In genomic region chr7:27941869-27942268, GRCm38 (mm10) we compare ENCODE assay signal across 8 mouse cellular contexts. TPM values are rescaled to one million over a fixed set of nuclear protein-coding genes. Genes with fewer than 3 reads are reported as not detected.
A peak's percentile ranks its signal among the peaks of the same experiment; 100 is the strongest.
DNase-seq lines count a peak whose midpoint lies in the region; ATAC-seq and TF ChIP-seq lines count a peak whose summit lies in the region.
"Not testable (repeated sequence)": the region's sequence is repeated elsewhere in the genome, so short reads cannot be mapped to it uniquely, and the experiment has no call there.

No protein-coding gene starts in this region.

- not testable (repeated sequence) for H3K4me2 ChIP-seq in forebrain, postnatal 0 days (ENCODE audit: low read depth); lung, postnatal 0 days (replicated peaks; ENCODE audit: low read depth, low read length)

- ATAC-seq in CD4-positive, CD25-positive, alpha-beta regulatory T cell, adult 4 months, result peak; percentile 53
- ATAC-seq in forebrain, postnatal 0 days; lung, postnatal 0 days: not testable (repeated sequence)
- ATAC-seq in inflammation-experienced regulatory T-cells, adult 6 months, result peak; percentile 32

- not testable (repeated sequence) for H3K27me3 ChIP-seq in forebrain, postnatal 0 days (ENCODE audit: insufficient read depth, low read length); lung, postnatal 0 days (replicated peaks; ENCODE audit: insufficient read depth, low read length)

- not testable (repeated sequence) for TF ChIP-seq POLR2A in brain, embryonic 14.5 days (IDR thresholded peaks at IDR 0.05; ENCODE audit: borderline replicate concordance, extremely low read depth, insufficient read depth, insufficient read length, poor library complexity, severe bottlenecking)

- H3K4me3 ChIP-seq in forebrain, postnatal 0 days (ENCODE audit: low read depth, low read length); lung, postnatal 0 days (ENCODE audit: low read depth, low read length): not testable (repeated sequence)

- not testable (repeated sequence) for H3K36me3 ChIP-seq in forebrain, postnatal 0 days (ENCODE audit: insufficient read depth); lung, postnatal 0 days (ENCODE audit: insufficient read depth, low read length)

- TF ChIP-seq EP300 in lung, postnatal 0 days (IDR thresholded peaks at IDR 0.05), result not testable (repeated sequence)

- TF ChIP-seq CTCF in brain, embryonic 14.5 days (IDR thresholded peaks at IDR 0.05; ENCODE audit: borderline replicate concordance, extremely low read depth, insufficient read depth, insufficient read length), result not testable (repeated sequence)
- peak; percentile 49; the same call in 1 of the 2 replicates for TF ChIP-seq CTCF in forebrain, postnatal 0 days (IDR thresholded peaks at IDR 0.05; ENCODE audit: low read depth)
- TF ChIP-seq CTCF in lung, postnatal 0 days (IDR thresholded peaks at IDR 0.05), result peak; percentile 47

- peak; percentile 5 for DNase-seq in brain, embryonic 14.5 days (ENCODE audit: low read depth)
- peak; percentile 20 for DNase-seq in forebrain, postnatal 0 days
- DNase-seq in layer of hippocampus, adult 11-12 months (ENCODE audit: low spot score), result peak; percentile 12
- DNase-seq in lung, postnatal 0 days (ENCODE audit: low spot score), result not testable (repeated sequence)
- DNase-seq in retina, postnatal 1 day, result peak; percentile 32
- peak; percentile 43 for DNase-seq in thymus, postnatal 25 days

- not testable (repeated sequence) for H3K9me3 ChIP-seq in forebrain, postnatal 0 days (ENCODE audit: low read length); lung, postnatal 0 days (ENCODE audit: low read length)

- WGBS in forebrain, postnatal 0 days, result 36% methylated on average over 4 of the region's 7 CpGs
- 46% methylated on average over 5 of the region's 7 CpGs for WGBS in lung, postnatal 0 days

- not testable (repeated sequence) for H3K4me1 ChIP-seq in forebrain, postnatal 0 days (ENCODE audit: insufficient read depth); lung, postnatal 0 days (ENCODE audit: insufficient read depth, low read depth, low read length)

- H3K27ac ChIP-seq in forebrain, postnatal 0 days (ENCODE audit: low read depth, low read length); lung, postnatal 0 days (ENCODE audit: low read length): not testable (repeated sequence)

- H3K9ac ChIP-seq in forebrain, postnatal 0 days; lung, postnatal 0 days (replicated peaks; ENCODE audit: low read depth): not testable (repeated sequence)

RNA-seq across cellular contexts. Expression of gene Zfp974, which starts 12.6 kb away (rescaled TPM):
- polyA plus RNA-seq in CD4-positive, CD25-positive, alpha-beta regulatory T cell, adult 4 months (2017; shearing (Covaris generic)), result 10 to 100 TPM in 1 of 2 experiments, 1 to 10 TPM in 1; 8.3 to 10.0 TPM
- polyA plus RNA-seq in brain, embryonic 14.5 days (2012; rRNA removed), result 7.1 and 8.8 TPM in 2 replicates
- 15.3 and 19.7 TPM in 2 replicates for total RNA-seq in forebrain, postnatal 0 days (2014; rRNA removed)
- 3.2 and 5.5 TPM in 2 replicates for polyA plus RNA-seq in forebrain, postnatal 0 days (2015; fragmentation: Nextera tagmentation; extraction: Ambion mirVana)
- 1 to 10 TPM; 3.5 to 9.8 (median 7.0) TPM for polyA plus RNA-seq in inflammation-experienced regulatory T-cells, adult 6 months (2017; shearing (Covaris generic))
- polyA plus RNA-seq in lung, postnatal 0 days (2015; fragmentation: Nextera tagmentation; extraction: Ambion mirVana), result 5.2 and 5.5 TPM in 2 replicates

RNA-seq across cellular contexts. Expression of gene Zfp780b, which starts 37.1 kb away (rescaled TPM):
- polyA plus RNA-seq in CD4-positive, CD25-positive, alpha-beta regulatory T cell, adult 4 months (2017; shearing (Covaris generic)), result 10 to 100 TPM; 36.1 to 37.0 TPM
- 6.2 and 10.1 TPM in 2 replicates for polyA plus RNA-seq in brain, embryonic 14.5 days (2012; rRNA removed)
- total RNA-seq in forebrain, postnatal 0 days (2014; rRNA removed), result 28.8 and 32.2 TPM in 2 replicates
- polyA plus RNA-seq in forebrain, postnatal 0 days (2015; fragmentation: Nextera tagmentation; extraction: Ambion mirVana), result 12.9 and 19.9 TPM in 2 replicates
- 10 to 100 TPM; 31.7 to 39.9 (median 33.7) TPM for polyA plus RNA-seq in inflammation-experienced regulatory T-cells, adult 6 months (2017; shearing (Covaris generic))
- polyA plus RNA-seq in lung, postnatal 0 days (2015; fragmentation: Nextera tagmentation; extraction: Ambion mirVana), result 8.5 and 10.2 TPM in 2 replicates
